Mouse (Mus musculus): ENCODE data around the gene Wdr17. TPM values are rescaled to one million over a fixed set of nuclear protein-coding genes. Genes with fewer than 3 reads are reported as not detected.
"Not testable (repeated sequence)": the region's sequence is repeated elsewhere in the genome, so short reads cannot be mapped to it uniquely, and the experiment has no call there.

The Wdr17 gene
- polyA plus RNA-seq, 1 experiment from 2014 or later = 15.2 TPM

- 82% methylated on average over 3 of the region's 3 CpGs for WGBS
Observed at GRCm38 (mm10) chr8:54667756-54668155, 219.2 kb downstream of the Wdr17 start.

GRCm38 (mm10) chr8:54660675-54661074, 226.3 kb downstream of the Wdr17 start:
- Histone ChIP-seq H3K9ac (replicated peaks; ENCODE audit: low read length) (no peak overlapping the region), H3K4me1 (ENCODE audit: control insufficient read depth, insufficient read depth, low read length) (no peaks in the 10 kb centered on the region), H3K9me3 (ENCODE audit: control insufficient read depth, low read length) (no peaks in the 10 kb centered on the region), H3K4me3 (replicated peaks; ENCODE audit: low read depth, low read length) (no peak overlapping the region), H3K4me2 (ENCODE audit: low read length) (no peak overlapping the region), H3K36me3 (ENCODE audit: control insufficient read depth, insufficient read depth, low read length) (peaks cover 8% of the 10 kb centered on the region; the same call in 1 of the 2 replicates), H3K27ac (replicated peaks; ENCODE audit: low read depth, low read length) (no peak overlapping the region), H3K27me3 (ENCODE audit: control insufficient read depth, insufficient read depth, low read length) (no peaks in the 10 kb centered on the region)
- 36% methylated on average over 5 of the region's 5 CpGs for WGBS
- DNase-seq (peak; percentile 85), ATAC-seq (ENCODE audit: low FRiP score, low TSS enrichment) (peak; percentile 60; the same call in 1 of the 2 replicates)

More at GRCm38 (mm10) chr8:54667756-54668155, 219.2 kb downstream of the Wdr17 start:
- Histone ChIP-seq H3K9me3 (ENCODE audit: control insufficient read depth, low read length) (no peaks in the 10 kb centered on the region), H3K27me3 (ENCODE audit: control insufficient read depth, insufficient read depth, low read length) (no peaks in the 10 kb centered on the region), H3K4me1 (ENCODE audit: control insufficient read depth, insufficient read depth, low read length) (no peaks in the 10 kb centered on the region), H3K4me3 (replicated peaks; ENCODE audit: low read depth, low read length) (no peak overlapping the region), H3K4me2 (ENCODE audit: low read length) (no peak overlapping the region), H3K27ac (replicated peaks; ENCODE audit: low read depth, low read length) (no peak overlapping the region), H3K36me3 (ENCODE audit: control insufficient read depth, insufficient read depth, low read length) (no peaks in the 10 kb centered on the region), H3K9ac (replicated peaks; ENCODE audit: low read length) (no peak overlapping the region)
- DNase-seq (no peak), ATAC-seq (ENCODE audit: low FRiP score, low TSS enrichment) (no peak)

- Histone ChIP-seq H3K4me1 (ENCODE audit: control insufficient read depth, insufficient read depth, low read length) (no peaks in the 10 kb centered on the region), H3K9me3 (ENCODE audit: control insufficient read depth, low read length) (no peaks in the 10 kb centered on the region), H3K9ac (replicated peaks; ENCODE audit: low read length) (no peak overlapping the region), H3K4me3 (replicated peaks; ENCODE audit: low read depth, low read length) (no peak overlapping the region), H3K27ac (replicated peaks; ENCODE audit: low read depth, low read length) (no peak overlapping the region), H3K27me3 (ENCODE audit: control insufficient read depth, insufficient read depth, low read length) (no peaks in the 10 kb centered on the region), H3K36me3 (ENCODE audit: control insufficient read depth, insufficient read depth, low read length) (peaks cover 8% of the 10 kb centered on the region; the same call in 1 of the 2 replicates), H3K4me2 (ENCODE audit: low read length) (no peak overlapping the region)
- WGBS = 87% methylated on average over 2 of the region's 2 CpGs
- DNase-seq (no peak), ATAC-seq (ENCODE audit: low FRiP score, low TSS enrichment) (no peak)
Observed at GRCm38 (mm10) chr8:54659703-54660102, 227.3 kb downstream of the Wdr17 start.

- 56% methylated on average over 4 of the region's 4 CpGs for WGBS
- H3K4me1 ChIP-seq (ENCODE audit: control insufficient read depth, insufficient read depth, low read length) = no peaks in the 10 kb centered on the region
- no peak overlapping the region for H3K27ac ChIP-seq (replicated peaks; ENCODE audit: low read depth, low read length)
- H3K4me3 ChIP-seq (replicated peaks; ENCODE audit: low read depth, low read length) = no peak overlapping the region
- no peak overlapping the region for H3K4me2 ChIP-seq (ENCODE audit: low read length)
- DNase-seq (peak; percentile 47), ATAC-seq (ENCODE audit: low FRiP score, low TSS enrichment) (no peak)
- no peaks in the 10 kb centered on the region for H3K9me3 ChIP-seq (ENCODE audit: control insufficient read depth, low read length)
- H3K27me3 ChIP-seq (ENCODE audit: control insufficient read depth, insufficient read depth, low read length) = no peaks in the 10 kb centered on the region
- no peaks in the 10 kb centered on the region for H3K36me3 ChIP-seq (ENCODE audit: control insufficient read depth, insufficient read depth, low read length)
- no peak overlapping the region for H3K9ac ChIP-seq (replicated peaks; ENCODE audit: low read length)
Observed at GRCm38 (mm10) chr8:54638634-54639033, 248.3 kb downstream of the Wdr17 start.

GRCm38 (mm10) chr8:54616710-54617109, 270.3 kb downstream of the Wdr17 start:
- H3K27ac ChIP-seq (replicated peaks; ENCODE audit: low read depth, low read length); H3K9me3 ChIP-seq (ENCODE audit: control insufficient read depth, low read length); H3K4me3 ChIP-seq (replicated peaks; ENCODE audit: low read depth, low read length); H3K27me3 ChIP-seq (ENCODE audit: control insufficient read depth, insufficient read depth, low read length); H3K4me1 ChIP-seq (ENCODE audit: control insufficient read depth, insufficient read depth, low read length); DNase-seq; H3K36me3 ChIP-seq (ENCODE audit: control insufficient read depth, insufficient read depth, low read length); H3K4me2 ChIP-seq (ENCODE audit: low read length); ATAC-seq (ENCODE audit: low FRiP score, low TSS enrichment); H3K9ac ChIP-seq (replicated peaks; ENCODE audit: low read length): not testable (repeated sequence)
- 92% methylated on average over 17 of the region's 17 CpGs for WGBS

GRCm38 (mm10) chr8:54610238-54610637, 276.7 kb downstream of the Wdr17 start:
- H3K4me2 ChIP-seq (ENCODE audit: low read length) = no peak overlapping the region
- no peak overlapping the region for H3K4me3 ChIP-seq (replicated peaks; ENCODE audit: low read depth, low read length)
- H3K4me1 ChIP-seq (ENCODE audit: control insufficient read depth, insufficient read depth, low read length) = no peaks in the 10 kb centered on the region
- 77% methylated on average over 4 of the region's 4 CpGs for WGBS
- no peak overlapping the region for H3K9ac ChIP-seq (replicated peaks; ENCODE audit: low read length)
- no peaks in the 10 kb centered on the region for H3K27me3 ChIP-seq (ENCODE audit: control insufficient read depth, insufficient read depth, low read length)
- no peak overlapping the region for H3K27ac ChIP-seq (replicated peaks; ENCODE audit: low read depth, low read length)
- DNase-seq (no peak), ATAC-seq (ENCODE audit: low FRiP score, low TSS enrichment) (no peak)
- H3K9me3 ChIP-seq (ENCODE audit: control insufficient read depth, low read length) = no peaks in the 10 kb centered on the region
- no peaks in the 10 kb centered on the region for H3K36me3 ChIP-seq (ENCODE audit: control insufficient read depth, insufficient read depth, low read length)

- no peak overlapping the region for H3K9ac ChIP-seq (replicated peaks; ENCODE audit: low read length)
- no peak for DNase-seq
- no peak overlapping the region for H3K4me3 ChIP-seq (replicated peaks; ENCODE audit: low read depth, low read length)
- no peaks in the 10 kb centered on the region for H3K9me3 ChIP-seq (ENCODE audit: control insufficient read depth, low read length)
- 93% methylated on average over 2 of the region's 2 CpGs for WGBS
- no peak for ATAC-seq (ENCODE audit: low FRiP score, low TSS enrichment)
- H3K4me1 ChIP-seq (ENCODE audit: control insufficient read depth, insufficient read depth, low read length) = no peaks in the 10 kb centered on the region
- no peak overlapping the region for H3K27ac ChIP-seq (replicated peaks; ENCODE audit: low read depth, low read length)
- H3K4me2 ChIP-seq (ENCODE audit: low read length) = no peak overlapping the region
- H3K27me3 ChIP-seq (ENCODE audit: control insufficient read depth, insufficient read depth, low read length) = no peaks in the 10 kb centered on the region
- H3K36me3 ChIP-seq (ENCODE audit: control insufficient read depth, insufficient read depth, low read length) = no peaks in the 10 kb centered on the region
Observed at GRCm38 (mm10) chr8:54609336-54609735, 277.6 kb downstream of the Wdr17 start.

GRCm38 (mm10) chr8:54603440-54603839, 283.5 kb downstream of the Wdr17 start:
- Histone ChIP-seq H3K9me3 (ENCODE audit: control insufficient read depth, low read length) (no peaks in the 10 kb centered on the region), H3K4me2 (ENCODE audit: low read length) (no peak overlapping the region), H3K9ac (replicated peaks; ENCODE audit: low read length) (no peak overlapping the region), H3K36me3 (ENCODE audit: control insufficient read depth, insufficient read depth, low read length) (no peaks in the 10 kb centered on the region), H3K27me3 (ENCODE audit: control insufficient read depth, insufficient read depth, low read length) (no peaks in the 10 kb centered on the region), H3K4me3 (replicated peaks; ENCODE audit: low read depth, low read length) (no peak overlapping the region), H3K27ac (replicated peaks; ENCODE audit: low read depth, low read length) (no peak overlapping the region), H3K4me1 (ENCODE audit: control insufficient read depth, insufficient read depth, low read length) (peaks cover 9% of the 10 kb centered on the region)
- no peak for DNase-seq
- WGBS = 81% methylated on average over 4 of the region's 4 CpGs
- no peak for ATAC-seq (ENCODE audit: low FRiP score, low TSS enrichment)

GRCm38 (mm10) chr8:54600671-54601251, 286.2 kb downstream of the Wdr17 start, which contains the start of gene Spata4:
Gene Spata4, plus strand, starts transcription at chr8:54600781.
- WGBS = 4% methylated on average over 21 of the region's 21 CpGs
- Histone ChIP-seq H3K27me3 (ENCODE audit: control insufficient read depth, insufficient read depth, low read length) (no peaks in the 10 kb centered on the region), H3K9ac (replicated peaks; ENCODE audit: low read length) (peak within 1 kb of the TSS; percentile 24; the same call in 1 of the 2 replicates), H3K4me3 (replicated peaks; ENCODE audit: low read depth, low read length) (peak within 1 kb of the TSS; percentile 30), H3K27ac (replicated peaks; ENCODE audit: low read depth, low read length) (peak within 1 kb of the TSS; percentile 47), H3K9me3 (ENCODE audit: control insufficient read depth, low read length) (no peaks in the 10 kb centered on the region), H3K36me3 (ENCODE audit: control insufficient read depth, insufficient read depth, low read length) (no peaks in the 10 kb centered on the region), H3K4me2 (ENCODE audit: low read length) (peak within 1 kb of the TSS; percentile 55), H3K4me1 (ENCODE audit: control insufficient read depth, insufficient read depth, low read length) (peaks cover 9% of the 10 kb centered on the region)
- peak; percentile 88 for DNase-seq
- peak; percentile 90 for ATAC-seq (ENCODE audit: low FRiP score, low TSS enrichment)
